Mouse (Mus musculus): ENCODE results near the gene Celsr2. TPM values are rescaled to one million over a fixed set of nuclear protein-coding genes. Genes with fewer than 3 reads are reported as not detected.

Celsr2 gene
- total and polyA plus RNA-seq, 2 experiments from 2014 or later = 30.6 to 95.3 TPM

GRCm38 (mm10) chr3:108413634-108414360 lies 1.6 kb downstream of the Celsr2 start:
- Histone ChIP-seq H3K4me1 (ENCODE audit: insufficient read depth, low read length) (peaks cover 40% of the 10 kb centered on the region), H3K4me2 (ENCODE audit: low read depth, low read length) (no peak overlapping the region), H3K27ac (no peak overlapping the region), H3K9me3 (ENCODE audit: low read length) (no peaks in the 10 kb centered on the region), H3K36me3 (ENCODE audit: insufficient read depth, low read length) (peaks cover 17% of the 10 kb centered on the region; the same call in 1 of the 2 replicates), H3K27me3 (ENCODE audit: insufficient read depth, low read length) (no peaks in the 10 kb centered on the region), H3K4me3 (ENCODE audit: low read length) (no peak overlapping the region), H3K9ac (replicated peaks; ENCODE audit: low read length) (no peak overlapping the region)
- no peak for ATAC-seq
- TF ChIP-seq CTCF (IDR thresholded peaks at IDR 0.05; ENCODE audit: low read depth) = no peak
- DNase-seq (ENCODE audit: low spot score) = no peak
- WGBS = 97% methylated on average over 35 of the region's 35 CpGs

GRCm38 (mm10) chr3:108411754-108412121 lies 3.6 kb downstream of the Celsr2 start:
- Histone ChIP-seq H3K9me3 (ENCODE audit: low read length) (no peaks in the 10 kb centered on the region), H3K4me2 (ENCODE audit: low read depth, low read length) (peak overlapping the region; percentile 62), H3K9ac (replicated peaks; ENCODE audit: low read length) (peak overlapping the region; percentile 47), H3K4me1 (ENCODE audit: insufficient read depth, low read length) (peaks cover 45% of the 10 kb centered on the region), H3K27me3 (ENCODE audit: insufficient read depth, low read length) (no peaks in the 10 kb centered on the region), H3K4me3 (ENCODE audit: low read length) (peak overlapping the region; percentile 27), H3K27ac (peak overlapping the region; percentile 89), H3K36me3 (ENCODE audit: insufficient read depth, low read length) (peaks cover 17% of the 10 kb centered on the region; the same call in 1 of the 2 replicates)
- TF ChIP-seq CTCF (IDR thresholded peaks at IDR 0.05; ENCODE audit: low read depth) = no peak
- DNase-seq (ENCODE audit: low spot score) = peak; percentile 92
- peak; percentile 72 for ATAC-seq
- WGBS = 16% methylated on average over 8 of the region's 8 CpGs

GRCm38 (mm10) chr3:108411026-108411753 lies 4.2 kb downstream of the Celsr2 start:
- Histone ChIP-seq H3K27me3 (ENCODE audit: insufficient read depth, low read length) (no peaks in the 10 kb centered on the region), H3K4me3 (ENCODE audit: low read length) (peak overlapping the region; percentile 27), H3K4me2 (ENCODE audit: low read depth, low read length) (peak overlapping the region; percentile 62), H3K27ac (peak overlapping the region; percentile 89), H3K4me1 (ENCODE audit: insufficient read depth, low read length) (peaks cover 45% of the 10 kb centered on the region), H3K9ac (replicated peaks; ENCODE audit: low read length) (peak overlapping the region; percentile 47), H3K9me3 (ENCODE audit: low read length) (no peaks in the 10 kb centered on the region), H3K36me3 (ENCODE audit: insufficient read depth, low read length) (peaks cover 17% of the 10 kb centered on the region; the same call in 1 of the 2 replicates)
- ATAC-seq = peak; percentile 30
- peak; percentile 7; the same call in 1 of the 2 replicates for TF ChIP-seq CTCF (IDR thresholded peaks at IDR 0.05; ENCODE audit: low read depth)
- peak; percentile 54 for DNase-seq (ENCODE audit: low spot score)
- 9% methylated on average over 5 of the region's 5 CpGs for WGBS

GRCm38 (mm10) chr3:108410359-108410714 lies 5.0 kb downstream of the Celsr2 start:
- peak overlapping the region; percentile 27 for H3K4me3 ChIP-seq (ENCODE audit: low read length)
- peak overlapping the region; percentile 47 for H3K9ac ChIP-seq (replicated peaks; ENCODE audit: low read length)
- peak overlapping the region; percentile 62 for H3K4me2 ChIP-seq (ENCODE audit: low read depth, low read length)
- peaks cover 17% of the 10 kb centered on the region; the same call in 1 of the 2 replicates for H3K36me3 ChIP-seq (ENCODE audit: insufficient read depth, low read length)
- ATAC-seq (peak; percentile 11; the same call in 1 of the 2 replicates), DNase-seq (ENCODE audit: low spot score) (no peak)
- H3K4me1 ChIP-seq (ENCODE audit: insufficient read depth, low read length) = peaks cover 46% of the 10 kb centered on the region
- WGBS = 4% methylated on average over 5 of the region's 5 CpGs
- no peaks in the 10 kb centered on the region for H3K9me3 ChIP-seq (ENCODE audit: low read length)
- H3K27ac ChIP-seq = peak overlapping the region; percentile 89
- no peaks in the 10 kb centered on the region for H3K27me3 ChIP-seq (ENCODE audit: insufficient read depth, low read length)
- peak; percentile 9; the same call in 1 of the 2 replicates for TF ChIP-seq CTCF (IDR thresholded peaks at IDR 0.05; ENCODE audit: low read depth)

- DNase-seq (ENCODE audit: low spot score) (peak; percentile 62), ATAC-seq (peak; percentile 35)
- WGBS = 13% methylated on average over 8 of the region's 8 CpGs
- Histone ChIP-seq H3K27me3 (ENCODE audit: insufficient read depth, low read length) (no peaks in the 10 kb centered on the region), H3K9ac (replicated peaks; ENCODE audit: low read length) (peak overlapping the region; percentile 47), H3K4me1 (ENCODE audit: insufficient read depth, low read length) (peaks cover 47% of the 10 kb centered on the region), H3K4me2 (ENCODE audit: low read depth, low read length) (peak overlapping the region; percentile 62), H3K27ac (peak overlapping the region; percentile 89), H3K4me3 (ENCODE audit: low read length) (peak overlapping the region; percentile 27), H3K36me3 (ENCODE audit: insufficient read depth, low read length) (peaks cover 17% of the 10 kb centered on the region; the same call in 1 of the 2 replicates), H3K9me3 (ENCODE audit: low read length) (no peaks in the 10 kb centered on the region)
- no peak; the same call in 1 of the 2 replicates for TF ChIP-seq CTCF (IDR thresholded peaks at IDR 0.05; ENCODE audit: low read depth)
Observed at GRCm38 (mm10) chr3:108409656-108410358, 5.5 kb downstream of the Celsr2 start.

GRCm38 (mm10) chr3:108408517-108409008 lies 6.8 kb downstream of the Celsr2 start:
- Histone ChIP-seq H3K4me1 (ENCODE audit: insufficient read depth, low read length) (peaks cover 44% of the 10 kb centered on the region), H3K27ac (no peak overlapping the region), H3K9me3 (ENCODE audit: low read length) (no peaks in the 10 kb centered on the region), H3K4me2 (ENCODE audit: low read depth, low read length) (no peak overlapping the region), H3K4me3 (ENCODE audit: low read length) (no peak overlapping the region), H3K36me3 (ENCODE audit: insufficient read depth, low read length) (peaks cover 22% of the 10 kb centered on the region), H3K9ac (replicated peaks; ENCODE audit: low read length) (no peak overlapping the region), H3K27me3 (ENCODE audit: insufficient read depth, low read length) (no peaks in the 10 kb centered on the region)
- no peak for TF ChIP-seq CTCF (IDR thresholded peaks at IDR 0.05; ENCODE audit: low read depth)
- no peak for DNase-seq (ENCODE audit: low spot score)
- no peak for ATAC-seq
- 71% methylated on average over 8 of the region's 8 CpGs for WGBS
